ENCODE assay signal across 7 mouse cellular contexts in genomic region chr2:30676833-30677459, GRCm38 (mm10).
A peak's percentile ranks its signal among the peaks of the same experiment; 100 is the strongest.
DNase-seq lines count a peak whose midpoint lies in the region; ATAC-seq lines count a peak whose summit lies in the region.

No protein-coding gene starts in this region.

- peak; percentile 89 for ATAC-seq in intestine, embryonic 15.5 days

- intact Hi-C loops in gastrocnemius, postnatal 36 days (cut with DNase I), result no loop called here
- intact Hi-C loops in left cerebral cortex, postnatal 36 days (cut with DNase I), result loop anchor here (5.0 kb wide), 1 partner anchor 40 kb away; no protein-coding TSS in a partner anchor

- peak overlapping the region; percentile 68 for H3K4me2 ChIP-seq in intestine, embryonic 15.5 days (replicated peaks)

- H3K9me3 ChIP-seq in intestine, embryonic 15.5 days, result no peaks in the 10 kb centered on the region

- peak overlapping the region; percentile 89 for H3K27ac ChIP-seq in intestine, embryonic 15.5 days

- DNase-seq in adrenal gland, postnatal 14 days, result peak; percentile 87
- peak; percentile 63 to 72 for DNase-seq in cerebellum, postnatal 36 days
- peak; percentile 43 to 46 for DNase-seq in gastrocnemius, postnatal 36 days
- DNase-seq in left cerebral cortex, postnatal 36 days (ENCODE audit: low spot score in 2 of 2), result peak; percentile 79 to 83
- DNase-seq in mesoderm, embryonic 11.5 days (ENCODE audit: low read depth, low spot score), result peak; percentile 73
- DNase-seq in skeletal muscle tissue, adult 2 months (ENCODE audit: low read depth, low spot score), result peak; percentile 30

- H3K36me3 ChIP-seq in intestine, embryonic 15.5 days, result no peaks in the 10 kb centered on the region

- peak overlapping the region; percentile 50 for H3K9ac ChIP-seq in intestine, embryonic 15.5 days

- peaks cover 22% of the 10 kb centered on the region for H3K4me1 ChIP-seq in intestine, embryonic 15.5 days (replicated peaks)

- no peaks in the 10 kb centered on the region for H3K27me3 ChIP-seq in intestine, embryonic 15.5 days (replicated peaks)

- WGBS in intestine, embryonic 15.5 days, result under 1% methylated on average over 44 of the region's 44 CpGs

- peak overlapping the region; percentile 19 for H3K4me3 ChIP-seq in intestine, embryonic 15.5 days (replicated peaks)

Comparison
In these comparisons a context has a peak if more than half of its experiments do, and no peak if none do; other contexts are left out.
1. Peak in every context shown above with its lines: DNase-seq, ATAC-seq, H3K4me3 ChIP-seq and H3K27ac ChIP-seq.
2. DNase-seq: peak in every context shown above with its lines; median percentile 87 in adrenal gland, postnatal 14 days; 81 in left cerebral cortex, postnatal 36 days; 73 in mesoderm, embryonic 11.5 days; 68 in cerebellum, postnatal 36 days; 44 in gastrocnemius, postnatal 36 days; 30 in skeletal muscle tissue, adult 2 months.